Mouse (Mus musculus) heart, postnatal 0 days (tissue): ENCODE data around the gene Ankrd36. TPM values are rescaled to one million over a fixed set of nuclear protein-coding genes. Genes with fewer than 3 reads are reported as not detected.

Source experiments
- ATAC-seq: fragments of 200-750 bp; cut with Nextera tagmentation; 2 replicates; pipeline ENCODE4 v1.8.0; 2017; ENCODE audit warnings: low read depth, moderate number of reproducible peaks, moderate library complexity; ENCODE audit not compliant: insufficient read depth
- DNase-seq: peaks from one replicate; pipeline ENCODE4 v3.0.0-alpha.2; 2016; ENCODE audit warnings: low spot score
- H3K27ac ChIP-seq: fragments of 300-500 bp; sonication (generic); 2 replicates; pipeline ENCODE4 v1.5.1; 2014; ENCODE audit warnings: low read depth, mild to moderate bottlenecking
- H3K27me3 ChIP-seq: fragments of 300-500 bp; sonication (generic); 2 replicates; pipeline ENCODE4 v1.6.1; 2014; ENCODE audit warnings: low read length, mixed read lengths; ENCODE audit not compliant: control insufficient read depth, insufficient read depth
- H3K36me3 ChIP-seq: fragments of 300-500 bp; sonication (generic); replicated peaks from 2 replicates; pipeline ENCODE4 v1.6.1; 2014; ENCODE audit warnings: low read length, mixed read lengths; ENCODE audit not compliant: control insufficient read depth, insufficient read depth
- H3K4me1 ChIP-seq: fragments of 300-500 bp; sonication (generic); 2 replicates; pipeline ENCODE4 v1.6.1; 2014; ENCODE audit warnings: antibody characterized with exemption; ENCODE audit not compliant: control insufficient read depth, insufficient read depth
- H3K4me2 ChIP-seq: fragments of 300-500 bp; sonication (generic); 2 replicates; pipeline ENCODE4 v1.6.1; 2014; ENCODE audit warnings: low read depth, mild to moderate bottlenecking, low read length, moderate library complexity
- H3K4me3 ChIP-seq: fragments of 300-500 bp; sonication (generic); 2 replicates; pipeline ENCODE4 v1.5.1; 2014; ENCODE audit warnings: low read depth, low read length
- H3K9ac ChIP-seq: fragments of 300-500 bp; sonication (generic); replicated peaks from 2 replicates; pipeline ENCODE4 v1.6.1; 2014; ENCODE audit warnings: low read depth, low read length, mixed read lengths
- H3K9me3 ChIP-seq: fragments of 300-500 bp; sonication (generic); replicated peaks from 2 replicates; pipeline ENCODE4 v1.6.1; 2016; ENCODE audit warnings: low read length; ENCODE audit not compliant: control insufficient read depth
- CTCF ChIP-seq: IDR thresholded peaks from 2 replicates; pipeline ENCODE4 v1.5.1; 2016; ENCODE audit warnings: antibody characterized with exemption, control low read depth, low read depth
- EP300 ChIP-seq: IDR thresholded peaks from 2 replicates; pipeline ENCODE4 v1.6.1; 2016; ENCODE audit warnings: antibody characterized with exemption, low read depth
- WGBS: fragments of 180-500 bp; shearing (Covaris S2); extraction: QIAGEN DNeasy Blood & Tissue Kit; methylation state at CpG from one replicate; pipeline ENCODE4 v1.1.7; 2014; 5-methylcytosine and 5-hydroxymethylcytosine counted together
- polyA plus RNA-seq: library from polyadenylated mRNA; unstranded; fragments of >200 nt; fragmentation: Nextera tagmentation; extraction: Ambion mirVana; gene quantifications from 2 replicates; pipeline ENCODE4 v1.2.1, GENCODE M21; 2015
- total RNA-seq: library from RNA; depleted of rRNA; stranded (reverse); fragments of >200 nt; gene quantifications from 2 replicates; pipeline ENCODE4 v1.2.3, GENCODE M21; 2014; ENCODE audit warnings: low replicate concordance

Ankrd36 gene
- total and polyA plus RNA-seq, 2 experiments from 2014 or later, result not detected

DNA sequence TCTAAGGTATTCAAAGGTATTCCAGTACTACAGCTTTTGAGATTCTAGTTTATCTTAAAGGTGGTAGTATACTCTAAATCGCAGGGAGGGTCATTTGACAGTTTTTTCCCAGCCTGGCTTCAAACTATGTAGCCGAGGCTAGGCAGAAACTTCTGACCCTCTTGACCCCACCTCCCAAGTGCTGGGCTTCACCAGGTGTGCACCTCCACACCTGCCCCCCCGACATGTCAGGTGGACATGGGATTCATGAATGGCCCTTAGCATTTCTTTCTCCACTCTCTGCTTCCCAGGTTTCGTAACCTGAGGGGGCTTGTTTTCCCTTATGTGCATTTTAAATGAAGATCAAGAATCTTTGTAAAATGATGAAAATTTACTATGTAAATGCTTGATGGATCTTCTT lies 44.1 kb upstream of the Ankrd36 start:
- DNase-seq (no peak), ATAC-seq (no peak)
- Histone ChIP-seq H3K4me3 (no peak overlapping the region), H3K4me2 (no peak overlapping the region), H3K9ac (no peak overlapping the region), H3K27me3 (no peaks in the 10 kb centered on the region), H3K4me1 (0 out of 2 replicates have a peak, but pooled peaks cover 3% of the 10 kb centered on the region), H3K9me3 (no peaks in the 10 kb centered on the region), H3K36me3 (peaks cover 68% of the 10 kb centered on the region), H3K27ac (no peak overlapping the region)
- no peak for TF ChIP-seq EP300
- TF ChIP-seq CTCF, result no peak
- 84% methylated on average over 4 of the region's 4 CpGs for WGBS

DNA sequence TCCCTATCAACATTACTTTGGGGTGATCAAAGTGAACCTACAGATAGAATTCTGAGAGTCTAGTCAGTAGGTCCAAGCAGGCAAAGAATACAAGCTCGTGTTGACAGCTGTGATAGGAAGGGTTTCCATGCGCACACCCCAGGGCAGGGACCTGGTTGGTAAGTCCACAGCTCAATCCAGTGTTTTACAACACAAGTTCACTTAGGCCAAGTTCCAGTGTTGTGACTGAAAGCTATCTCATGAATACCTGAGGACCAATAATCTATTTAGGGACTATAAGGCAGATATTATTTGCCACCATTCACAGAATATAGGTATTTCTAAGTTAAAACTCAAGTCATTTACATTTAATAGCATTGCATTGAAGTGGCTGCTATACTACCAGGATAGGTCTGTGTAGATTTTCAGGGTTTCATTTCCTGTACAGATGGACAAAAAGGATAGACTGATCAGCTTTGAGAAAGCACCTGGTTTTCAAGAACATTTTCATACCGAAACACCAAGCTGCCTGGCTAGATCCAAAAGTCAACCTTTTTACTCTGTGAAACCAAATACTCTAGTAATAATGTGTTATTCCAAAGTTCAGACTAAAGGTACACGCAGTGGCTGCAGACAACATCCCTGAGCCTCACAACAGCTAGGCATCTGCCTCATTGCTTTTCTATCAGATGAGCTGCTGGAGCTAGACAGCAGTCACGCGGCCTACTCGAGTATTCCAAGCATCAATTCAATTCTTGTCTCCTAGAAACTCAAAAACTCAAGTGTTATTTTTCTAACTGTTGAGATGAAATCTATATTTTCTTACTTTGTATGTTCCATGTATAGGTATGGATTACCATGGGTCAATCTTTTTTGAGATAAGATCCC lies 42.7 kb upstream of the Ankrd36 start:
- TF ChIP-seq CTCF, result no peak
- TF ChIP-seq EP300, result no peak
- H3K27me3 ChIP-seq, result no peaks in the 10 kb centered on the region
- no peak overlapping the region for H3K9ac ChIP-seq
- no peaks in the 10 kb centered on the region for H3K9me3 ChIP-seq
- no peak overlapping the region for H3K4me3 ChIP-seq
- ATAC-seq, result no peak
- 0 out of 2 replicates have a peak, but pooled peaks cover 3% of the 10 kb centered on the region for H3K4me1 ChIP-seq
- no peak overlapping the region for H3K4me2 ChIP-seq
- H3K36me3 ChIP-seq, result peaks cover 81% of the 10 kb centered on the region
- no peak overlapping the region for H3K27ac ChIP-seq
- WGBS, result 76% methylated on average over 7 of the region's 7 CpGs
- no peak for DNase-seq

GRCm38 (mm10) chr11:5527865-5528523 lies 41.5 kb upstream of the Ankrd36 start:
- Histone ChIP-seq H3K4me2 (no peak overlapping the region), H3K4me1 (no peaks in the 10 kb centered on the region), H3K9ac (no peak overlapping the region), H3K4me3 (no peak overlapping the region), H3K27me3 (no peaks in the 10 kb centered on the region), H3K9me3 (no peaks in the 10 kb centered on the region), H3K36me3 (peaks cover 85% of the 10 kb centered on the region), H3K27ac (no peak overlapping the region)
- TF ChIP-seq EP300 (no peak), CTCF (no peak)
- 83% methylated on average over 5 of the region's 5 CpGs for WGBS
- ATAC-seq, result no peak
- DNase-seq, result no peak

DNA sequence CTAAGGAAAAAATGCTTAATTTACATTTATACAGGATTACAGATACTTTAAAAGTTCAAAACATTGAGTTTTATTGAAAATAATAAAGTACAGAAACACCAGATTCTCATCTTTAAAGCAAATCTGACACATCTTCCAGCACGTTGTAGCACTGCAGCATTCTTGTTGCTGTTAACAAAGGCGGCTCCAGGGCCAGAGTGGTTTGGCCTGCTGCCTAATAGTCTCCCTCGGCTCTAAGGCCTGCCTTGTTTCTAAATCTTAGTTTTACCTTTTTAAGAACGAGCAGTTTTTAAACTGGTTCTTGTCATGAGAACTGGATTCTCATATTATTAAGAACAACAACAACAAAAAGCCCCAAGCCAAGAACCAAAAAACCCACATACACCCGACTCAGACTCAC lies 40.6 kb upstream of the Ankrd36 start:
- no peak for DNase-seq
- Histone ChIP-seq H3K27me3 (no peaks in the 10 kb centered on the region), H3K4me1 (no peaks in the 10 kb centered on the region), H3K9ac (no peak overlapping the region), H3K36me3 (peaks cover 85% of the 10 kb centered on the region), H3K4me3 (no peak overlapping the region), H3K9me3 (no peaks in the 10 kb centered on the region), H3K4me2 (no peak overlapping the region), H3K27ac (no peak overlapping the region)
- WGBS, result 34% methylated on average over 5 of the region's 5 CpGs
- TF ChIP-seq CTCF (no peak), EP300 (no peak)
- ATAC-seq, result no peak

GRCm38 (mm10) chr11:5530172-5530571 lies 39.3 kb upstream of the Ankrd36 start:
- H3K9me3 ChIP-seq, result no peaks in the 10 kb centered on the region
- peaks cover 83% of the 10 kb centered on the region for H3K36me3 ChIP-seq
- 78% methylated on average over 5 of the region's 5 CpGs for WGBS
- H3K4me3 ChIP-seq, result no peak overlapping the region
- ATAC-seq (no peak), DNase-seq (no peak)
- H3K9ac ChIP-seq, result no peak overlapping the region
- no peak for TF ChIP-seq EP300
- TF ChIP-seq CTCF, result no peak
- H3K27me3 ChIP-seq, result no peaks in the 10 kb centered on the region
- H3K27ac ChIP-seq, result no peak overlapping the region
- H3K4me1 ChIP-seq, result no peaks in the 10 kb centered on the region
- H3K4me2 ChIP-seq, result no peak overlapping the region
